Mouse (Mus musculus): ENCODE data around the gene Sars2.

DNA sequence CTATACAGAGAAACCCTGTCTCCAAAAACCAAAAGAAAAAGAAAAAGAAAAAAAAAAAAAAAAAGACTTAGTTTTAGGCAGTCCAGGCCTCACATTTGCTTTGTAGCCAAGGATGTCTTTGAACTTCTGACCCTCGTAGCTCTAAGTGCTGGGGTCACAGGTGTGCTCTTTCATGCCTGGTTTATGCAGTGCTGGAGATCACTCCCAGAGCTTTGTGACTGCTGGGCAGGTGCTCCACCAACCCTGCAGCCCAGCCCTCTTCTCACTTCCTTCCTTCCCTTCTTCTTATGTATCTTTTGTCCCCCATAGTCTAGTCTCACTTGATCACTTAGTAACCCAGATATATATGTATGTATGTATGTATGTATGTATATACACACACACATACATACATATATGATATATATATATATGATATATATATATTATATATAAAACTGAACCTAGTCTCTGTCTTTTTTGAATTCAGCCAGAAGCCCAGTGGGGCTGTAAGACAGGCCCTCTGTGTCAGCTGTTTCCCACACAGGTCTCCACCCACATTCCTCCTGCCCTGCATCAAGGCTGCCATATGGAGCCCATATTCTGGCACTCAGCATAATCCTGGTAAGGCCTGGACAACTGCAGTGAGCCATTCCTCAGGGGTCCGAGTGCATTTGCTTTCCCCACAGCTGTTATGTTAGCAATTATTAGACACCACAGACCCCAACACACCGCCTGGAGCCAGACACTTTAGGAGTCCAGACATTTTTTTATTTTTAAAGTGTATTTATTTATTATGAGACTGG, 20.8 kb upstream of the Sars2 start:
- no peak for TF ChIP-seq POLR2A (IDR thresholded peaks at IDR 0.05; ENCODE audit: borderline replicate concordance, extremely low read depth, low read depth, low read length)
- TF ChIP-seq CTCF (IDR thresholded peaks at IDR 0.05; ENCODE audit: insufficient read depth, low read length) = no peak
